Mouse (Mus musculus): ENCODE measurements around the gene Phex.

Phex gene

DNA sequence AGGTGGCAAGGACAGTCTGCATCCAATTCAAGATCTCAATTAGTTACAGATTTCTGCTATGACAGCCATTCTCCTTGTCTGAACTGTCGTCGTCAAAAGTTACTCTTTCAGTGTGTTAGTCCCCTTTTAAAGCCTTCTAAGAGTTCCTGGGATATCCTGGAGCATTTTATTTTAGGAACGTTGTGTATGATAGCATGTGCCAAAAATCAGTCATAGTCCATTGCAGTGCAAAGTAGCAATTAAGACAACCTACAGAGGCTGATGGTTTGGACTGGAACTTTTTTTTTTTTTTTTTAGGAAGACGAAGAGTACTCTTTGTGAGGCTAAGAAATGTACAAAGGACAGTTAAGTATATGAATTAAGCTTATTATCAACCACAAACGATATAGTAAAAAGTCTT, at the start of gene Phex:
TSS of gene Phex (minus strand) at position 101 of the 400 bp plus-strand sequence.
- no peak for DNase-seq (ENCODE audit: low spot score)

- DNase-seq (ENCODE audit: low spot score): no peak
Observed at GRCm38 (mm10) chrX:157462716-157463115, 47.6 kb upstream of the Phex start.

- peak; percentile 16 for DNase-seq (ENCODE audit: low spot score)
Observed at GRCm38 (mm10) chrX:157454430-157454829, 39.3 kb upstream of the Phex start.

- no peak for DNase-seq (ENCODE audit: low spot score)
Observed at GRCm38 (mm10) chrX:157449000-157449399, 33.9 kb upstream of the Phex start.

GRCm38 (mm10) chrX:157447431-157447830, 32.3 kb upstream of the Phex start:
- DNase-seq (ENCODE audit: low spot score): no peak

GRCm38 (mm10) chrX:157434768-157435167, 19.7 kb upstream of the Phex start:
- no peak for DNase-seq (ENCODE audit: low spot score)

DNA sequence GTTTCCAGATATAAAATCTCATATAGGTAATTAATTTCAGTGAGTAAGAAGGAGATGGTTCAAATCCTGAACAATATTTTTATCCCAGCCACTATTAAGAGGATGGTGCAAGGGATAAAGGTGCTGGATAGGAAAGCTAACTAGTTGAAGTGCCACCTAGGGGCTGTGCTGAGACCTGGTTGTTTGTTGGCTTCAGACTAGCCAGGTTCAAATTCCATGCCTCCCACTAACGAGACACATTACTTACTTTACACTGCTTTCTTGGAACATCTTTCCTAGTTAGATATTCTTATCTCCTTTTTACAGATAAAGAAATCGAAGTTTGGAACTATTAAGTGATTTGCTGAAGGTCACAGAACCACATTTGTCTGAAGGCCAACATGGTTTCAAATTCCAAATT, 4.3 kb upstream of the Phex start:
- DNase-seq (ENCODE audit: low spot score): no peak

- DNase-seq (ENCODE audit: low spot score): no peak
Observed at GRCm38 (mm10) chrX:157404919-157405318, 10.2 kb downstream of the Phex start.

GRCm38 (mm10) chrX:157391241-157391640, 23.9 kb downstream of the Phex start:
- DNase-seq (ENCODE audit: low spot score): no peak

DNA sequence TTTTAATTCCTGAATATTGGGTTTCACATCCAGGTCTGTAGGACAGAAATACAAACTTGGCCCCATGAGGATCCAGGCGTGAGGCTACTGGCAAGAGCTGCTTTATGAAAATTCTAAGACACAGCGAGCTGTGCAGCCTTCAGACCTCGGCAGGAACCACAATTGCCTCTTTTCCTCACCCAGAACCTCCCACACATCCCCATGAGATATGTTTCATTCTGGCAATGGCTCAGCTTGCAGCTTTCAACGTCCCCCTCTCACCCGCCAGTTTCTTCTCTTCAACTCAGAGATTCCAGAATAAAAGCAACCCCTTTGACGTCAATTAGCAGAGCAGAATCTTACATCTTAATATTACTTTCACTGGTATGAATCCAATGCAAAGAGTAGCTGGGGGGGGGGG, 25.0 kb downstream of the Phex start:
- DNase-seq (ENCODE audit: low spot score): no peak

DNA sequence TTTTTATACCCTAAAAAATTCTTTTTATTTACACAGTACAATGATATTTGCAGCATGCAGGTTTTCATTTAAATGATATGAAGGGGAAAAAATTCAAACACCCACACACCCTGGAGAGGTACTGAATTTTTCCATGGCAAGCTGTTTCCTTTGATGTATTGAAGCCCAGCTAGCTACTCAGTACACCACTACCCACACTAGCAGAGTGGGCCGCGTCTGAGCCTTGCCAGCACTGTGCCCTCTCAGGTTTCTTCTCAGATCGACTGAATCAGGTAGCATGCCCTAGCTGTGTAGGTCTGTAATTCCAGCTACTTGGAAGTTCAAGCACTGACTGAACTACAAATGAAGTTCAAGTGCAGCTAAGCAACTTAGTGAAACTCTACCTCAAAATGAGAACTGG, 26.7 kb downstream of the Phex start:
- no peak for DNase-seq (ENCODE audit: low spot score)

- DNase-seq (ENCODE audit: low spot score): no peak
Observed at GRCm38 (mm10) chrX:157387025-157387424, 28.1 kb downstream of the Phex start.

- DNase-seq (ENCODE audit: low spot score): no peak
Observed at GRCm38 (mm10) chrX:157378822-157379221, 36.3 kb downstream of the Phex start.

GRCm38 (mm10) chrX:157377456-157377855, 37.7 kb downstream of the Phex start:
- no peak for DNase-seq (ENCODE audit: low spot score)

DNA sequence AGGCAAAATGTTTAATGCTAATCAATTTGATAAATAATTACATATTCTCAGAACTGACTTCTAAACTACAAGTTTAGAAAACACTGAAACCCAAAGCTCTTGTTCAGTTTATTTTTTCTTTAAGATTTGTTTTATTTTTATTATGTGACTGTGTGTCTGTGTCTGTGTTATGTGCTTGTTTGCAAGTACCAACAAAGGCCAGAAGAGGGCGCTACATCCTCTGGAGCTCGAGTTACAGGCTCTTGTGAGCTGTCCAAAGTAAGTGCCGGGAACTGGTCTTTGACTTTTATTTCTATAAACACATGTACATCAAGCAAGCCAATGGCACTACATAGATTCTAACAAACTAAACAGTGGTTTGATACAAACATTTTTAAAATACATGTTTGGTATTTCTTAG, 41.2 kb downstream of the Phex start:
- DNase-seq (ENCODE audit: low spot score): no peak

GRCm38 (mm10) chrX:157369166-157369565, 45.9 kb downstream of the Phex start:
- DNase-seq (ENCODE audit: low spot score): peak; percentile 13

GRCm38 (mm10) chrX:157355521-157355920, 59.6 kb downstream of the Phex start:
- no peak for DNase-seq (ENCODE audit: low spot score)

- no peak for DNase-seq (ENCODE audit: low spot score)
Observed at GRCm38 (mm10) chrX:157346201-157346600, 68.9 kb downstream of the Phex start.

- no peak for DNase-seq (ENCODE audit: low spot score)
Observed at GRCm38 (mm10) chrX:157334726-157335125, 80.4 kb downstream of the Phex start.

DNA sequence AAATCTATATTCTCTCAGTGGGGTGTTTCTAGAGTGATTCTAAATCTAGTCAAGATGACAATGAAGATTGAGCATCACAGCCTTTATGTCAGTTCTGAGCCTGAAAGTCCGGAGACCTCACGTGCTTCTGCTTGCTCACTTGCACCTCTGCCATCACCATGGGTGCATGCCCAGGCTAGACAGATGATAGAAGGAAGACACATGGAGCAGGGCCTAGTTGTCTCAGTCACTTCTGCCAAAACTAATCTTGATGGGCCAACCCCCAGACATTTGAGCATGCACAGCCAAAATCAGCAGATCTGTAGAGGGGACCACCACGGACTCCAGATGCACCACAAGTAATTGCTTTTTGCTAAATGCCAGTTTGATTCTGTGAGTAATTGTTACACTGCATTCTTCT, 85.3 kb downstream of the Phex start:
- no peak for DNase-seq (ENCODE audit: low spot score)

DNA sequence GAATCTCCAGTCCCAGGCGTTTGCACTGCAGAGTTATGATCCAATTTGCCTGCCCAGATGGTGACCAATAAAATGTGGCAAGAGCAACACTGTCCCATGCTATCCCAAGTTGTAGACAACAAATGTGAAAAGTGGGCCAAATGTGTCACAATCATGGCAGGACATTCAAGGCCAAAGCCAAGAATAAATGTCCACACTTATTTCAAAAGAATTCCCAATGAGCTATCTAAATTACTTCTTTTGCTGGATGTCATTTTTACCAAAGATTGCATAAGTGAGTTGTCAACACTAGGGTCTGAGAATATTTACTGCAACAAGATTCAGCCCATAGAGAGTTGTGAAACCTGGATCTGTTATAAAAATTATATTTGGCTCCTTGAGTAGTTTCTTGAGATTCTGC, 86.7 kb downstream of the Phex start:
- no peak for DNase-seq (ENCODE audit: low spot score)

GRCm38 (mm10) chrX:157327756-157328155, 87.4 kb downstream of the Phex start:
- no peak for DNase-seq (ENCODE audit: low spot score)

DNA sequence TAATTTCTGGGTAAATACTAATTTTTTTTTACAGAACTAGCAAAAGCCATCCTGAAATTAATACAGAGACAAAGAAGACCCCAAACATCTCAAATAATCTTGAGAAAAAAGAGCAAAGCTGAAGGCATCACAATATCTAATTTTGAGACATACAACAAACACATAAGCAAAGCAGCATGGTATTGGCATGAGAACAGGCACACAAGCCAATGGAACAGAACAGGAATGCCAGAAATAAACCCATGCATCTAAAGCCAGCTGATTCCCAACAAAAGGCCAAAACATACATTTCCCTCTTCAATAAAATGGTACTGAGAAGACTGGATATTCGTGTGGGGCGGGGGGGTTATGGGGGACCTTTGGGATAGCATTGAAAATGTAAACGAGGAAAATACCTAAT, 90.7 kb downstream of the Phex start:
- DNase-seq (ENCODE audit: low spot score): no peak

DNA sequence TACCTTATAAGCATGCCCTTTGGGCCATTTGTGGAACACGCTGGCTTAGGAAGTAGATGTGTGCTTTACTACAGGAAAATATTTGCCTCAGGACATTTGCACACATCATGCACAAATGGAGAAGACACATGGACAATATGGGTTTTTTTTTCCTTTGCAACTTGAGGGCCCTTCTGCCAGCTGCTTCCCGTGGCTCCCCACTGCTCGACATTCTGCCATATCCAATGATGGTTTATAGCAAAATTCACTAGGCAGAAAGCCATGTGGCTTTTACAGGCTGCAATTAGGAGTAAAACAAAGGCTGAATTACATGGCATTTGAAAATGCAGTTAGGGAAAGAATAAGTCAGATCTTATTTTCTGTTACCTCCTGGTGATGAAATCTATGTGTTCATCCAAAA, 104.8 kb downstream of the Phex start:
- no peak for DNase-seq (ENCODE audit: low spot score)

- no peak for DNase-seq (ENCODE audit: low spot score)
Observed at GRCm38 (mm10) chrX:157308171-157308570, 106.9 kb downstream of the Phex start.

Data from layer of hippocampus, adult 9-10 months (tissue).